Mouse (Mus musculus) forebrain, postnatal 0 days (tissue): Measurements from ENCODE around the gene Actr6. TPM values are rescaled to one million over a fixed set of nuclear protein-coding genes. Genes with fewer than 3 reads are reported as not detected.

ENCODE experiments used
- ATAC-seq: fragments of 200-750 bp; cut with Nextera tagmentation; 2 replicates; pipeline ENCODE4 v1.8.0; 2017; ENCODE audit warnings: mild to moderate bottlenecking, moderate library complexity
- DNase-seq: peaks from one replicate; pipeline ENCODE4 v3.0.0-alpha.2; 2015
- H3K27ac ChIP-seq: fragments of 300-500 bp; sonication (generic); 2 replicates; pipeline ENCODE4 v1.5.1; 2014; ENCODE audit warnings: low read depth, mild to moderate bottlenecking, antibody characterized with exemption, low read length, moderate library complexity, mixed read lengths
- H3K27me3 ChIP-seq: fragments of 300-500 bp; sonication (generic); 2 replicates; pipeline ENCODE4 v1.6.1; 2014; ENCODE audit warnings: mild to moderate bottlenecking, low read length, mixed read lengths; ENCODE audit not compliant: insufficient read depth
- H3K36me3 ChIP-seq: fragments of 300-500 bp; sonication (generic); 2 replicates; pipeline ENCODE4 v1.6.1; 2014; ENCODE audit warnings: mild to moderate bottlenecking, moderate library complexity; ENCODE audit not compliant: insufficient read depth
- H3K4me1 ChIP-seq: fragments of 300-500 bp; sonication (generic); 2 replicates; pipeline ENCODE4 v1.6.1; 2014; ENCODE audit warnings: antibody characterized with exemption; ENCODE audit not compliant: insufficient read depth
- H3K4me2 ChIP-seq: fragments of 300-500 bp; sonication (generic); 2 replicates; pipeline ENCODE4 v1.6.1; 2014; ENCODE audit warnings: low read depth, mild to moderate bottlenecking, moderate library complexity
- H3K4me3 ChIP-seq: fragments of 300-500 bp; sonication (generic); 2 replicates; pipeline ENCODE4 v1.5.1; 2014; ENCODE audit warnings: low read depth, low read length, mixed read lengths
- H3K9ac ChIP-seq: fragments of 300-500 bp; sonication (generic); 2 replicates; pipeline ENCODE4 v1.6.1; 2014; ENCODE audit warnings: mild to moderate bottlenecking
- H3K9me3 ChIP-seq: fragments of 300-500 bp; sonication (generic); 2 replicates; pipeline ENCODE4 v1.6.1; 2016; ENCODE audit warnings: low read length
- CTCF ChIP-seq: sonication (generic); IDR thresholded peaks from 2 replicates; pipeline ENCODE4 v1.5.1; 2016; ENCODE audit warnings: antibody characterized with exemption, control low read depth, low read depth
- WGBS: fragments of 180-500 bp; shearing (Covaris S2); extraction: QIAGEN DNeasy Blood & Tissue Kit; methylation state at CpG from one replicate; pipeline ENCODE4 v1.1.7; 2014; 5-methylcytosine and 5-hydroxymethylcytosine counted together
- polyA plus RNA-seq: library from polyadenylated mRNA; unstranded; fragments of >200 nt; fragmentation: Nextera tagmentation; extraction: Ambion mirVana; gene quantifications from 2 replicates; pipeline ENCODE4 v1.2.1, GENCODE M21; 2015
- total RNA-seq: library from RNA; depleted of rRNA; stranded (reverse); fragments of >200 nt; gene quantifications from 2 replicates; pipeline ENCODE4 v1.2.3, GENCODE M21; 2014

The Actr6 gene
- total and polyA plus RNA-seq, 2 experiments from 2014 or later: 48.8 to 67.9 TPM

- Histone ChIP-seq H3K4me3 (no peak overlapping the region), H3K4me1 (no peaks in the 10 kb centered on the region), H3K27ac (no peak overlapping the region), H3K4me2 (no peak overlapping the region), H3K27me3 (no peaks in the 10 kb centered on the region; the same call in 1 of the 2 replicates), H3K9ac (no peak overlapping the region), H3K36me3 (no peaks in the 10 kb centered on the region), H3K9me3 (no peaks in the 10 kb centered on the region)
- no peak for TF ChIP-seq CTCF
- WGBS: 89% methylated on average over 9 of the region's 9 CpGs
- ATAC-seq (no peak), DNase-seq (no peak)
Observed at GRCm38 (mm10) chr10:89738395-89738794, 6.3 kb upstream of the Actr6 start.

GRCm38 (mm10) chr10:89737887-89738286 lies 5.8 kb upstream of the Actr6 start:
- ATAC-seq: no peak
- 0 out of 2 replicates have a peak, but pooled peaks cover under 1% of the 10 kb centered on the region for H3K4me1 ChIP-seq

GRCm38 (mm10) chr10:89737092-89737491 lies 5.0 kb upstream of the Actr6 start:
- no peak for ATAC-seq

More at GRCm38 (mm10) chr10:89737887-89738286, 5.8 kb upstream of the Actr6 start:
- Histone ChIP-seq H3K27me3 (no peaks in the 10 kb centered on the region; the same call in 1 of the 2 replicates), H3K27ac (no peak overlapping the region), H3K4me3 (no peak overlapping the region), H3K36me3 (no peaks in the 10 kb centered on the region), H3K9ac (no peak overlapping the region), H3K9me3 (no peaks in the 10 kb centered on the region), H3K4me2 (no peak overlapping the region)
- no peak for TF ChIP-seq CTCF
- DNase-seq: no peak
- WGBS: 97% methylated on average over 3 of the region's 3 CpGs

GRCm38 (mm10) chr10:89731341-89731740 lies 754 bp downstream of the Actr6 start:
- peak overlapping the region; percentile 58 for H3K9ac ChIP-seq
- DNase-seq: peak; percentile 5
- peaks cover 7% of the 10 kb centered on the region for H3K36me3 ChIP-seq
- H3K9me3 ChIP-seq: no peaks in the 10 kb centered on the region
- no peak for ATAC-seq
- 0 out of 2 replicates have a peak, but pooled peaks cover 10% of the 10 kb centered on the region for H3K4me1 ChIP-seq
- 8% methylated on average over 5 of the region's 5 CpGs for WGBS
- no peaks in the 10 kb centered on the region for H3K27me3 ChIP-seq
- no peak for TF ChIP-seq CTCF
- peak overlapping the region; percentile 60 for H3K4me3 ChIP-seq
- peak overlapping the region; percentile 45 for H3K4me2 ChIP-seq
- peak overlapping the region; percentile 76; the same call in 1 of the 2 replicates for H3K27ac ChIP-seq

More at GRCm38 (mm10) chr10:89737092-89737491, 5.0 kb upstream of the Actr6 start:
- WGBS: 41% methylated on average over 5 of the region's 5 CpGs
- Histone ChIP-seq H3K9me3 (no peaks in the 10 kb centered on the region), H3K4me2 (no peak overlapping the region), H3K4me1 (0 out of 2 replicates have a peak, but pooled peaks cover 3% of the 10 kb centered on the region), H3K9ac (no peak overlapping the region), H3K27me3 (no peaks in the 10 kb centered on the region; the same call in 1 of the 2 replicates), H3K36me3 (no peaks in the 10 kb centered on the region), H3K4me3 (no peak overlapping the region), H3K27ac (no peak overlapping the region)
- TF ChIP-seq CTCF: peak; percentile 31; the same call in 1 of the 2 replicates
- DNase-seq: peak; percentile 4

GRCm38 (mm10) chr10:89730386-89730785 lies 1.7 kb downstream of the Actr6 start:
- 0 out of 2 replicates have a peak, but pooled peaks cover 10% of the 10 kb centered on the region for H3K4me1 ChIP-seq
- no peak for DNase-seq
- no peak for TF ChIP-seq CTCF
- no peak overlapping the region for H3K9ac ChIP-seq
- no peak overlapping the region for H3K4me2 ChIP-seq
- peaks cover 13% of the 10 kb centered on the region for H3K36me3 ChIP-seq
- WGBS: 84% methylated on average over 6 of the region's 6 CpGs
- H3K27me3 ChIP-seq: no peaks in the 10 kb centered on the region
- no peak overlapping the region for H3K4me3 ChIP-seq
- ATAC-seq: no peak
- no peak overlapping the region for H3K27ac ChIP-seq
- no peaks in the 10 kb centered on the region for H3K9me3 ChIP-seq

GRCm38 (mm10) chr10:89722247-89723195 lies 9.6 kb downstream of the Actr6 start:
- TF ChIP-seq CTCF: no peak
- Histone ChIP-seq H3K9ac (no peak overlapping the region), H3K36me3 (peaks cover 33% of the 10 kb centered on the region), H3K4me1 (no peaks in the 10 kb centered on the region), H3K27me3 (no peaks in the 10 kb centered on the region), H3K9me3 (no peaks in the 10 kb centered on the region), H3K27ac (no peak overlapping the region), H3K4me3 (no peak overlapping the region), H3K4me2 (no peak overlapping the region)
- WGBS: 93% methylated on average over 14 of the region's 14 CpGs
- no peak for ATAC-seq
- no peak for DNase-seq

GRCm38 (mm10) chr10:89720796-89721195 lies 11.3 kb downstream of the Actr6 start:
- H3K27ac ChIP-seq: no peak overlapping the region
- no peak overlapping the region for H3K4me2 ChIP-seq
- no peaks in the 10 kb centered on the region for H3K9me3 ChIP-seq
- 96% methylated on average over 3 of the region's 3 CpGs for WGBS
- peaks cover 31% of the 10 kb centered on the region for H3K36me3 ChIP-seq
- no peaks in the 10 kb centered on the region for H3K4me1 ChIP-seq
- no peak for TF ChIP-seq CTCF
- no peak overlapping the region for H3K9ac ChIP-seq
- no peaks in the 10 kb centered on the region for H3K27me3 ChIP-seq
- DNase-seq (no peak), ATAC-seq (no peak)
- no peak overlapping the region for H3K4me3 ChIP-seq
